Mouse (Mus musculus) thymus, postnatal 0 days (tissue): ENCODE results near the gene Slc6a6. TPM values are rescaled to one million over a fixed set of nuclear protein-coding genes. Genes with fewer than 3 reads are reported as not detected.

Experiments
- DNase-seq: peaks from one replicate; pipeline ENCODE4 v3.0.0-alpha.2; 2015; ENCODE audit warnings: low spot score
- polyA plus RNA-seq: library from polyadenylated mRNA; unstranded; fragments of >200 nt; fragmentation: Nextera tagmentation; extraction: Ambion mirVana; gene quantifications from 2 replicates; pipeline ENCODE4 v1.2.1, GENCODE M21; 2015

Gene Slc6a6
- polyA plus RNA-seq, 1 experiment from 2014 or later, result 63.3 TPM

DNA sequence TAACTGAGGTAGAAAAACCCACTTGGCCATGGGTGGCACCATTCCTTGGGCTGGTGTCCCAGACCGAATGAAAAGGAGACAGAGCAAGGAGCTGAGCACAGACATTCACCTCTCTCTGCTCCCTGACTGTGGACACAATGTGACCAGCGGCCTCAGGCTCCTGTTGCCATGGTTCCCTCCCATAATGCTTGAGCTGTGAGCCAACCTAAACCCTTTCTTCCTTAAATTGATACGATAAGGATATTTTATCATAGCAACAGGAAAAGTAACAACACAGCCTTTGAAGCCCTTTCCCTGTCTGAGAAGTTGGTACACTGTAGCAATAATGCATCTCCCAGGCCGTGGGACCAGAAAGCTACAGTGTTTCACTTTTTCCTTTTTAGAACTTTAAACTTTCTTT is 14.6 kb upstream of the Slc6a6 start:
- no peak for DNase-seq

DNA sequence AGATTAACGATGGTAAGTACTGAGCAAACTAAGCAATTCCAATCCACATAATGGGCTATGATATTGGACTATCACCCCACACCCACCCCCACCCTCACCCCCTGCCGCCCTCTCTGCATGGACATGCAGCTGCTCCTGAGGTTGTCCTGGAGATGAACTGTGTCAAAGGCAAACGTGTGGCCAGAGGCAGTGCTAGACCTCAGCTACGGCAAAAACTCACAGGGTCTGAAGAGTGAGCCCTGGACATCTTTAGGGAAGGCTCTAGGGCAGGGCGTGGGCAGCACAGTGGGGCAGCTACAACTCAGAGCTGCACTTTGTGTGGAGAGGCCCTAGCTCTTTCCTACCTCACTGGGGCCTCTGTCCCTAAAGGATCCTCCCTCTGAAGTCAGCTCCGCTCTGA is 13.6 kb upstream of the Slc6a6 start:
- no peak for DNase-seq

DNA sequence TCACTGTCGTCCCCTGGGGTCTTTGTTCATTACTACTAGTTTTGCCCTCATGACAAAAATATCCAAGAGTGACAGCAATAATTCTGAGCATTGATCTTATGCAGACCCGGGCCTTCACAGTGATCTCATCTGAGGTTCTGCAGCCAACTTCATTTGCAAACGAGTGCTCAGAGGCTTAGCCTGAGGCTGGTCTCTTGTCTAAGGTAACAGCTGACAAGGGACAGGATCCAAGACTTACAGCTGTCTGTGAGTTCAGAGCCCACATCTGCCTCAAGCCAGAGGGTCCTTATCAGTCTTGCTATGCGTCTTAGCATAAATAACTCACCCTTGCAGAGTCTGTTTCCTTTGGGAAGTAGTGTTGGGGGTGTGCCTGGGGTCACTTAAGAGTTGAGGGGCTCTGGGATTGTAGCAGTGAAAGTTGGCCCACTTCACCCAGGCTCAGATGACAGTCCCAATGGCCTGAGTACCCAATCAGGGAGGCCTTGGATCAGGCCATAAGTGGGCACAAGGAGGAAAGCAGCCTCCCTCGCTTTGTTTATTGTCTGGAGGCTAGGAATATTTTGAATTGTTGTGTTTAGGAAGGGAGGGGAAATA is 9.0 kb upstream of the Slc6a6 start:
- DNase-seq, result no peak

DNA sequence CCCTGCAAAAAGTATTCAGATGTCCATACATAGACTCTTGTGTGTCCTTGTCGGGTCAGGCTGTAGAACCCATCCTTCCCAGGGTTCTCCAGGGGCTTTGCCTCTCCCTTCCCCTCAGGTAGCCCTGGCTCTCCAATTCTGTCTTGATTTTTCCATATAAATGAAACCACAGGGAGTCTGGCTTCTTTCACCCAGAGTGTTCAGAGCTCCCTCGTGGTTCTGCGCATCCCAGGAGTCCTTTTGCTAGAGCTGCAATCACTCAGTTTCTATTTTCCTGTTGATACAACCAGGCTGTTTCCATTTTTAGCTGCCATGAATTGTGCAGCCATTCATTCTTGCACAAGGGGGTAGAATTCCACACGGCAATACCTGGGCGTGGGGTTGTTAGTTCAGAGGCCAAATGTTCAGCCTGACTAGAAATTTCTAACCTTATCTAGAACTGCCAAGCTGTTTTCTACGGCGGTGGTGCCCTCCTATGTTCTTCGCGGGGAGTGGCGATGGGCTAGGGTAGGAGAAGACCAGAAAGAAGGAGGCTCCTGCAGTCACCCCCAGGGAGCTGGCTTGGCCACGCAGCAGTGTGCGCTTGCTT is 5.3 kb upstream of the Slc6a6 start:
- no peak for DNase-seq

DNA sequence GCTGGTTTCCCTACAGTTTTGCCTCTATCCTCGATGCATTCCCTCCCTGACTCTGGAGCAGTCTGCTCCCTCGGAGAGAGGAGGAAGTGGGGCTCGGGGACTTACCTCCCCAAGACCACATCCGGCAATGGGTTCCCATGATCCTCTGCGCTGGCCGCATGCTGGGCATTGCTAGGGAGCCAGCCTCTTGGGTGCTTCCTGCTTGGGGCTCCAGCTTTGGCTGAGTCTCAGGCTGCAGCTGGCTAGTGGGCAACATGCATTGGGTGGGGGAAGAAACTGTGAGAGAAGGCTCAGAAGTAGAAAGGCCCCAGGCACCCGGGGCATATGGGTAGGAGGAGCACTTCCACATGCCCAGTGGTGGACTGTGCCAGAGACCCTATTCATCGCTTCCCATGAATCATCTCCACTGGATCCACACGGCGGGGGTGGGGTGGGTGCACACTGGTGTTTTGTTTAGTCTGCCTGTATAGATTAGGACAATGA is 4.7 kb upstream of the Slc6a6 start:
- peak; percentile 96 for DNase-seq

DNA sequence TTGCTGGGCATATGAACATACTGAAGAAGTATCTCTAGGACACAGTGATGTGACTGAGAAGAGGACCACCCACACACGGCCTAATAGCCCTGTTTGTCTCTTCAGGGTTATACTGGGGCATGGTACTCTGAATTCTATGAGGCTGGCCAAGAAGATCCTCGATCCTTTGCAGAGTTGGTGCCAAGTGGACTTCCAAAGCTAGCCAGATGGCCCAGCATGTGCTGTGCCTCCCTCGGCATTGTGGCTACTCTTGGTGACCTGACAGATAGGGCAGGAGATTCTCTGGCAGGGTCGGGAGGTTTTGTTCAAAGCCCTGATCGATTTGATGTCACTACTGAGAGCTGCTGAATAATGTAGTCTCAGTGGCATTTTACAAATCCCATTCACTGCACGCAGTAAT is 4.1 kb upstream of the Slc6a6 start:
- DNase-seq, result no peak

DNA sequence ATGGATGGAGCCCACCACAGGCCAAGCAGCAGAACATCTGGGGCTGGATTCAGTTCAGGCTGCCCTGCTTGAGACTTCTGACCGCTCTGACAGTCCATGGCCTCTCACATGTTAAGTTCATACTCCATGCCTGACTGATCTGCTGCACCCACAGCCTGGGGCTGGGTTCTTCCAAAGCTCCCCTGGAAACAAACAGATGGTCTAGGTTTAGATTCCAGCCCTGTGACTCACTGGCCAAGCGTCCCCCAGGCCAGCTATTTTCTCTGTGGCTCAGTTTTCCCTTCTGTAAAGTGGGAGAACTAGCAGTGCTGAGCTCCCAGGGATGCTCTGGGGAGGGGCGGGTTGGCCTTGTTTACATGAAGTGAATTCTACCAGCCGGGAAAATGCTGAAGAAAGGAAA is 2.0 kb upstream of the Slc6a6 start:
- DNase-seq, result no peak

DNA sequence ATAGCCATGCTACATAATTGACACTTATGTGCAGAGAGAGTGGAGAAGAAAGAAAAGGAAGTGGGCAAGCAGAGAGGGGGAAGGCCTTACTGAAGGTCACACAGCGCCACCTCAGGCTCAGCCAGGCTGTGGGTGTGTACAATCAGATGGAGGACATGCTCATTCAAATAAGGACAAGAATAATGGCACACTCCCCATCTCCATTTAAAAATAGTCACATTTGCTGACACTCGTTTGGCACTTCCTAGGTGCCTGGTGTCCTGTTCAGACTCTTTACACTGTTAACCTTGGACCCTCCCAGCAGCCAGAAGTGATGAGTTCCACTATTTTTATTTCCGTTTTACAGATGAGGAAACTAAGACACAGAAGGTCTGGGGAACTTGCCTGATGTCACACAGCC is 732 bp upstream of the Slc6a6 start:
- peak; percentile 59 for DNase-seq

DNA sequence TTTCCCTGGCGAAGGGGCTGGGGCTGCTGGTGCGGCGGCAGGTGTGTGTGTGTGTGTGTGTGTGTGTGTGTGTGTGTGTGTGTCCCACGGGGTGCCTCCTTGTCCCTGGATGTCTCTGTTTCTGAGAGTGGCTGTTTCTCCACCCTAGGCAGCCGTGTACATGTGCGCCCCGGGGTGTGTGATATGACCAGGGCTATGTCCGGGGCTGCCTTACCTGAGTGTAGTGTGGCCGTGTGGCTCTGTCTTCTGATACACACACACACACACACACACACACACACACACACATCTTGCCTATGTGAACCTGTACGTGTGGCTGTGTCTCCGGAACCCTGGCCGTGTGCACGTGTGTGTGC is 599 bp downstream of the Slc6a6 start:
- no peak for DNase-seq

DNA sequence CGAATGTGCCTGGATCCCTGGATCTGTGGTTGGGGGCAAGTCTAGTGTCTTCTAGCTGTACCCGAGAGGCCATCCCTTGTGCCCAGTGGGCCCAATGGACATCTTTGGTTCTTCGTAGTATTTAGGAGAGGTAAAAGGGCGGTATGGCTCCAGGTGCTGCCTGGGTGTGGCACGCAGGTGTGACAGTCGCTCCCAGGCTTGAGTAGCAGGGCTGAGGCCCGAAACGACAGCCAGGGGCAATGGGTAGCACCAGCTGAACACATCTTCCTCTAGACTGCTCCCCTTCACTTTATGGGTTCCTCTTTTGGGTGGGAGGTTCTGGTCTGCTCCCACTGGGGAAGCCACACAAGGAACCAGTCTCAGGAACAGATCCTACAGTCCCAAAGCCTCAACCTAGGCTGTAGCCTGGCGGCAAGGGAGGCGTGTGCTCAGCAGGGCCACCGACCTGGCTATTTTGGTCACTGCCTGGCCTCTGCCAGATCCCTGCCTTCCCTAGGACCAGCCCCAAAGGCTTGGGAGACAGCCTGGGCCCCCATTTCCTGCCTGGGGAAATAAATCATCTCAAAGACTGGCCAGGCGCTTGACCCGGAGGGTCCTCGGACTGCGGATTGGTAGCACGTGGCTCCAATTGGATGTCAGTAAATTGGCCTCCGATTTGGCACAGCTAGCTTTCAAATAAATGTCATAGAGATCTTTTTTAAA is 1.1 kb downstream of the Slc6a6 start:
- DNase-seq, result peak; percentile 44

DNA sequence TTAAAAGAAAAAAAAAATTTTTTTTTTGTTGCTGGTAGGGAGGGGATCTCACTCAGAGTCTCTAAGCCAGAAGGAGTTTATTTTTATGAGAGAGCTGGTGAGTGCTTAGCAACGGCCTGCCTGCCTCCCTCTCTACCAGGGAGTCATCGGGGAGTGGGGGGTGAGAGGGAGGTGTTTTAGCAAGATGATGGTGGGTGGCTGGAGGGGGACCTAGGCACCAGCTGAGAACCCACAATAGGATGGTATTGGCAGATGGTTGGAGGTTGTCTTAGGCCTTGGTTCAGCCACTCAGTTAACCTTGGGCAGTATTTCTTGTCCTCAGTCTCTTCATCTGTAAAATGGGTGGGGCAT is 1.7 kb downstream of the Slc6a6 start:
- DNase-seq, result no peak

DNA sequence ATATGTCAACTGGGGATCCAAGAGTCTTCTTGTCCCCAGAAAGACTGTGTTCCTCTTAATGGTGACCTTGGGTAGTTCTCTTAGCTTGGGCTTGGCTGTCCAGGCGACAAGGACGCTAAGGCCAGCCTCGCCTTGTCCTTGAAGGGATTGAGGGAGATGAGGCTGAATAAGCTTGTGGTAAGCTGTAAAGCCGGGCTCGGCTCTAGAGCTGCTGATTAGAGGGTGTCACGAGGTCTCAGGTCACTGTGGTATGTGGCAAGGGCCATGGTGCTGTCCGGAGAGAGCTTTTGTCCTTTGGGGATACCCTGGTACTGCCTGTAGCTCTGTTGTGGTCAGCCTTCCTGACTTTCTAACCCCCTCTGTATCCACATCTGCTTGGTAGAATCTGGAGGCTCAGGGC is 2.0 kb downstream of the Slc6a6 start:
- DNase-seq, result no peak

DNA sequence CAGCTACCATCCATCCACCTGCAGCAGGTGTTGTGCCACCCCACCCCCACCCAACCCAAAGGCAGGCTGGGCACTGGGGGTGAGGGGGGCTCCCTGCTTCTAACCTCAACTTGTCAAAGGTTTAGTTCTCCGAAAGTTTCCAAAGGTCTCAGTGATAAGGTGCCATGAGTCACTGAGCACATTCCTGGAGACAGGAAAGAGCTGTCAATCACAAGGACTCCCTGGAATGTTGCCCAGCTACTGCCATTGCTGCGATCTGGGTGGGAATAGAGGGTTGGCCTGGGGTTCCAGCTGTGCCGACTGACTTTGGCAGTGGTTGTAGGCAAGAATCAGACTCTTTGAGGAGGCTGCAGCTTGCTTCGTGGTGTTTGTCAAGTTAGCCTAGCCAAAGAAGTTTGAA is 2.7 kb downstream of the Slc6a6 start:
- no peak for DNase-seq

DNA sequence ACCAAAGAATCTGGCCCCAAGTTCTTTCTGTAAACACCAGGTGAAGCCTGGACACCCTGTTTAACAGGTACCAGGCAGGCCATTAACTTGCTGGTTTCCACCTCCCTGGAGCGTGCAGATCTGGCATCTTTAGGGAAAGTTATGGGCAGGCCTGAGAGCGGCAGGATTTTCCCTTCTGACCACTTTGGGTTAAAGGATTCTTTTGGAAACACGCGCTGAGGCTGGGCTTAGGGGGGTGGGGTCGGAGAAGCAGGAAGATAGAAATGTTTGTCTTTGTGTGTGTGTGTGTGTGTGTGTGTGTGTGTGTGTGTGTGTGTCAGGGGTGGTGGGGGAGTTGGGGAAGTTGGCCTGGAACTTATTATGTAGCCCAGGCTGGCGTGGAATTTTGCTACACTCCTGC is 4.2 kb downstream of the Slc6a6 start:
- DNase-seq, result no peak

DNA sequence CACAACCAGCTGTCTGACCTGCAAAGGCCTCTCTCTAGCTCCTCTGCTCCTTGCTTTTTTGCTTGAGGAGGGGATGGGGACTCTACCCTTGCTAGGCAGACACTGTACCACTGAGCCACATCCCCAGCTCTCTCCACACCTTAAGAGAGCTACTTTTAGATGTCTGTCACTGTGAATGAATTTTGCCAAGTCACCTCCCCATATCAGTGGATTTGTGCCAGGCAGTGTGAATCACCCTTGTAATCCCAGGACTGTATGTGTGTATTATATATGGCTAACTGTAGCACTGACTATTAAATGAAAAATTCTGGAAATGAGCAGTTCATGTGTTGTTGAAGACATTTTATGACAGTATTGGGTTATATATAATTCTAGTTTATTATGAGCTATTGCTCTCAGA is 5.4 kb downstream of the Slc6a6 start:
- no peak for DNase-seq

DNA sequence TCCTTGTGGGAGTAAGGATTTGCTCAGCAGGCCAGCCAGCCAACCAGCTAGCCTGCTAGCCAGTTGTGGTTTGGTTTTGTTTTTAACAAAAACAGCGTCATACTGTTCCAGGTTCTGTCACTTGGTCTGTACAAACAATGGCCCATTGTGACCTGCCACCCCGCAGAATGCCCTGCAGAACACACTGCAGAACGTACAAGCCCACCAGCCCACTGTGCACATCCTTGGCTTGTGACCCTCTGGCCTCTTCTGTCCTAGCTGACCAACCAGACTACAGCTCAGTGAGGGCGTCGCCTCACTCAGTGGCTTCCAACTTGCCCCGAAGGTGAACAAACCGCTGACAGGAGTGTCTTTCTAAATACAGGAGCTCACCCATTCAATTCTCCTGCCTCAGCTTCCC is 6.4 kb downstream of the Slc6a6 start:
- DNase-seq, result no peak

DNA sequence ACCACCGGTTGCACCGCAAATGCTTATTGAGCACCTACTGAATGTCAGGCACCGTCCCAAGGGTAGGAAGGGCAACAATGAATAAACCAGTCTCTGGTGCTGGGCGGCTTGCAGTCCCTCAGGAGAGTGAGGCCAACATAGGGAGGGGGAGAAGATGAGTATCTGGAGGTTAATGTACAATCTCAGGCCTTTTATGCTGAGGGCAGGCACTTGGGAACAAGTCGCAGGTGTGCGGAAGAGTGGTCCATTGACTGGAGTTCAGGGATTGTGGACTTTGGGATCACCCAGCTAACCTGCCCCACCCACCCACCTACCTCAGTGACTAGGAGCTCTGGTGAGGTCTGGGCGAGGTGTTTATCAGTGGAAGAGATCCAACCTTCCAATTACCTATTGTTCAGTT is 6.8 kb downstream of the Slc6a6 start:
- no peak for DNase-seq

DNA sequence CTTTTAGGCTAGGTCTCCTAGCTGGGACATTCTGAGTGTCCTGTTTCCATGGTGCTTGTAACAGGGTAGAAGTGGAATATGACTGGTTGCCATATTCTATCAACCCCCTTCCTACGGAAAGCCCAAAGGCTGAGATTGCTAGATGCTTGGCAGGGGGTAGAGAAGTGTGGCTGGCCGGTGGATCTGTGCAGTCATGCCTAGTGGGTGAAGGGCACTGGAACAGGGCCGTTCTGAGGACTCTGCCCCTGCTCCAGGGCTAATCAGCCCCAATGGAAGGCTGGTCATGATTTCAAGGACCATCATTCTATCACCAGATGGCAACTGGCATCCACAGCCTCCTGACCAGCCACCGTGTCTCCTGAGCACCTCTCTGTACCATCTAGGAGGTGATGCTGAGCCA is 7.7 kb downstream of the Slc6a6 start:
- DNase-seq, result no peak

DNA sequence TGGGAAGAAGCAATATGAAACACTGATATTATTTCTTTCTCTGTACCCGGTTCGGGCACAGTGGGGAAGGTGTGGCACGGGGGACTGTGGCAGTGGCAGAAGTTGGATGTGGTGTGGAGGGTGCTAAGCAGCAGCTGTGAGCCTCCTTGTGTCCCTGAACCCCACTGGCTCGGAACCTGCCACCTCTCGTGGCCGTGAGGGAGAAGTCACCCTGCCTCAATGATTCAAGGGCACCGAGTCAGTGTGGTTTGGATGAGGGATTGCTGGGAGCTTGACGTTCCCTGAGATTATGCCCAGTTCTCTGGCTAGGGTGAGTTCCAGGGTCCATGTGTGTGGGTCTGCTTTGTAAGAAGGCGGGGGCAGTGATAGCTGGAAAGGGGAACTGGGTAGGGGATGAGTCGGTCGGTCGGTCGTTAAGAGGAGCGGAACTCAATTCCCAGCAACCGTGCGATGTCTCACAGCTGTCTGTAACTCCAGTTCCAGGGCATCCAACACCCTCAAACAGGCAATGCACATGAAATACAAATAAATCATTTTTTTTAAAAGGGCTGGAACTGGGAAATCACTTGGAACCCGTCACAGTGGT is 9.5 kb downstream of the Slc6a6 start:
- no peak for DNase-seq

DNA sequence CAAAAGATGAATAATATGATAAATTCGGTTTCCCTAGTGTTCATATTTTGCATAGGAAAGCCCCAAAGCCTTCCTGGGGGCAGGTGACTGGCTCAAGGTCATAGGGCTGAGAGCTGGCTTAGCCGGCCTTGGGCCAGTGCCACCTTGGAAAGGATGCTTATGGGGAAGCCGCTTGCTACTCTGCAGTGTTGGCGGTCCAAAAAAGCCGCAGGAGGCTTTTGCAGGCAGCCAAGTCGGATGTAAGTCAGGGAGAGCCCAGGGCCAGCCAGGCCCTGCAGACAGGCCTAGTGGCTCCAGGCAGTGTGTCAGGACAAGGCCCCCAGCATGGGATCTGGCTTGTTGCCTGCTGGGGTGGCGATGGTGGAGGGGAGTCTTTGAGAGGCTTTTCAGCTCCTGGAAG is 10.8 kb downstream of the Slc6a6 start:
- no peak for DNase-seq

DNA sequence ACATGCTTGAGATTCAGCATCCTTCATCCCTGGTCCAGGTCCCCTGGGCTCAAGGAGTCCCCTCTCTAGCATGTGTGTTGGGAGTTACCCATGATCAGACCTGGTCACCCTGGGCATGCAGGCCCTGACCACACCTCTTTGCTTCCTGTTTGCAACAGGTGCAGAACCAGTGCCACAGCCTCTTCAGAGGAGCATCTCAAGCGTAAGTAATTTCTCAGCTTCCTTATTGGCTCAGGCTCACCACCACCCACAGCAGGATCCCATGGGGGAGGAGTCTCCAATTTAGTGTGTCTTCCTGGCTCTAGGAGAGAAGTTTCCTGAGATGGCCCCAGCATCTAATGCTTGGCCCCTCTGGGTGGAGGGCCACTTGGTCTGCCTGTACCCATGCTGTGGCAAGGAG is 15.0 kb downstream of the Slc6a6 start:
- DNase-seq, result no peak

DNA sequence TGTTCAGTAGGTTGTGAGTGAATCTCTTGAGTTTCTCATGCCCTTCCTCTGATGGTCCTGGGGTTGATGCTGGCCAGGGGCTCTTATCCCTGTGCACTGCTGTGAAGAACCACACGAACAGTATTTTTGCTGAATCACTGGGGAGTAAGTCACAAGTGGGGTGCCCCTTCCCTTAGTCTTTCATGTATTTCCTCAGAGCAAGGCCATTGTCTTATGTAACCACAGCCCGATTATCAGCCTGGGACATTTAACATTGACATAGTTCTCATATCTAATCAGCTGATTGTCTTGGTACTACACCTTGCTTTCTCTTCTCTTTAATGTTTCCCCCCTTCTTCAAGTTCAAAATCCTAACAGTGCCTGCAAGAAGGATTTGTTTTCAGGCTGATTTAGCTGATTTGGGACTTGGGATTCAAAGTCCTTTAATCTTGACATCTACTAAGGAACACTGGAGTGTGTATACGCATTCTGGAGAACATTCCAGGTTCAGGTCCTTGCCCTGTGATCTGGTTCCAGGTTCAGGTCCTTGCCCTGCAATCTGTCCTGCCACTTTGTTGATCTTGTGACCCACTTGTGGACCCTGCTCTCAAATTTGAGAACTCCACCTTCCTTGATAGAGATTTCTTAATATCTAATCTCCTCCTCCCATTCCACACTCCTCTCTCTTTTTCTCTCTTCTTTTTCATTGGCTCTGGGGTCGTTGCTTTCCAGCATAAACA is 15.8 kb downstream of the Slc6a6 start:
- no peak for DNase-seq
